Mouse (Mus musculus) small intestine, adult 2 months (tissue): ENCODE data around the gene Fanci. TPM values are rescaled to one million over a fixed set of nuclear protein-coding genes. Genes with fewer than 3 reads are reported as not detected.

Experiments
- H3K27ac ChIP-seq: fragments of 200-500 bp; 2 replicates; pipeline ENCODE4 v1.5.1; 2012; ENCODE audit warnings: low read depth, low read length, control low read depth, inconsistent platforms; ENCODE audit not compliant: insufficient read depth
- H3K27me3 ChIP-seq: fragments of 200-500 bp; 2 replicates; pipeline ENCODE4 v1.6.1; 2012; ENCODE audit warnings: mild to moderate bottlenecking, moderate library complexity, low read length, inconsistent platforms; ENCODE audit not compliant: control insufficient read depth, insufficient read depth
- H3K36me3 ChIP-seq: fragments of 200-500 bp; 2 replicates; pipeline ENCODE4 v1.6.1; 2012; ENCODE audit warnings: mild to moderate bottlenecking, low read length, control low read depth, inconsistent platforms; ENCODE audit not compliant: control insufficient read depth, insufficient read depth
- H3K4me1 ChIP-seq: fragments of 200-500 bp; 2 replicates; pipeline ENCODE4 v1.6.1; 2012; ENCODE audit warnings: low read length, inconsistent platforms, mixed read lengths; ENCODE audit not compliant: control insufficient read depth, insufficient read depth, insufficient read length
- H3K4me3 ChIP-seq: fragments of 200-500 bp; 2 replicates; pipeline ENCODE4 v1.5.1; 2012; ENCODE audit warnings: low read depth, mild to moderate bottlenecking, control low read depth, inconsistent platforms, low read length, moderate library complexity
- CTCF ChIP-seq: fragments of 200-500 bp; IDR thresholded peaks from 2 replicates; pipeline ENCODE4 v1.5.1; 2012; ENCODE audit warnings: low read depth, mild to moderate bottlenecking, control low read depth, inconsistent platforms, low read length, moderate library complexity, mixed read lengths; ENCODE audit not compliant: insufficient replicate concordance, insufficient read length; ENCODE audit errors: extremely low read depth
- POLR2A ChIP-seq: fragments of 200-500 bp; IDR thresholded peaks from 2 replicates; pipeline ENCODE4 v1.6.1; 2012; ENCODE audit warnings: low read depth, mild to moderate bottlenecking, control low read depth, inconsistent platforms, low read length, moderate library complexity
- WGBS: fragments of 180-500 bp; shearing (Covaris S2); methylation state at CpG from one replicate; pipeline ENCODE4 v1.1.7; 2018; 5-methylcytosine and 5-hydroxymethylcytosine counted together
- polyA plus RNA-seq: library from polyadenylated mRNA; depleted of rRNA; stranded (reverse); fragments of >200 nt; gene quantifications from 2 replicates; pipeline ENCODE4 v1.2.3, GENCODE M21; 2012; rRNA removed

Fanci gene
- 0.80 and 1.8 TPM in 2 replicates for polyA plus RNA-seq

GRCm38 (mm10) chr7:79391883-79392649, at the start of gene Fanci:
Gene Fanci, plus strand, starts transcription at chr7:79391929.
- Histone ChIP-seq H3K27ac (no peak within 1 kb of the TSS), H3K36me3 (no peaks in the 10 kb centered on the region), H3K4me3 (peak within 1 kb of the TSS; percentile 89), H3K4me1 (peaks cover 4% of the 10 kb centered on the region; the same call in 1 of the 2 replicates), H3K27me3 (no peaks in the 10 kb centered on the region)
- TF ChIP-seq CTCF (no peak), POLR2A (no peak)
- under 1% methylated on average over 44 of the region's 44 CpGs for WGBS

- TF ChIP-seq CTCF = peak; percentile 46; the same call in 1 of the 2 replicates
- TF ChIP-seq POLR2A = no peak
- H3K27me3 ChIP-seq = no peaks in the 10 kb centered on the region
- no peak overlapping the region for H3K27ac ChIP-seq
- no peaks in the 10 kb centered on the region for H3K4me1 ChIP-seq
- peaks cover 52% of the 10 kb centered on the region for H3K36me3 ChIP-seq
- no peak overlapping the region for H3K4me3 ChIP-seq
- WGBS = 57% methylated on average over 4 of the region's 4 CpGs
Measured at GRCm38 (mm10) chr7:79345902-79346301, 45.8 kb upstream of the Fanci start.

- Histone ChIP-seq H3K4me1 (no peaks in the 10 kb centered on the region), H3K27me3 (no peaks in the 10 kb centered on the region), H3K36me3 (peaks cover 58% of the 10 kb centered on the region), H3K27ac (no peak overlapping the region), H3K4me3 (no peak overlapping the region)
- no peak for TF ChIP-seq POLR2A
- TF ChIP-seq CTCF = no peak
- WGBS = 78% methylated on average over 8 of the region's 8 CpGs
Measured at GRCm38 (mm10) chr7:79346555-79347075, 45.1 kb upstream of the Fanci start.

- H3K36me3 ChIP-seq = peaks cover 64% of the 10 kb centered on the region
- TF ChIP-seq CTCF (0 out of 2 replicates have a peak, but pooled peaks have one; percentile 4), POLR2A (no peak)
- H3K4me3 ChIP-seq = no peak overlapping the region
- no peaks in the 10 kb centered on the region for H3K4me1 ChIP-seq
- H3K27me3 ChIP-seq = no peaks in the 10 kb centered on the region
- no peak overlapping the region for H3K27ac ChIP-seq
- 86% methylated on average over 13 of the region's 13 CpGs for WGBS
Measured at GRCm38 (mm10) chr7:79347108-79347813, 44.5 kb upstream of the Fanci start.

- Histone ChIP-seq H3K27ac (no peak overlapping the region), H3K4me1 (no peaks in the 10 kb centered on the region), H3K27me3 (no peaks in the 10 kb centered on the region), H3K36me3 (peaks cover 65% of the 10 kb centered on the region), H3K4me3 (no peak overlapping the region)
- TF ChIP-seq CTCF (no peak), POLR2A (no peak)
- WGBS = 94% methylated on average over 8 of the region's 8 CpGs
Measured at GRCm38 (mm10) chr7:79348816-79349215, 42.9 kb upstream of the Fanci start.

- H3K27ac ChIP-seq = no peak overlapping the region
- H3K4me1 ChIP-seq = no peaks in the 10 kb centered on the region
- no peaks in the 10 kb centered on the region for H3K27me3 ChIP-seq
- WGBS = 49% methylated on average over 12 of the region's 12 CpGs
- H3K4me3 ChIP-seq = no peak overlapping the region
- TF ChIP-seq CTCF (peak; percentile 61; the same call in 1 of the 2 replicates), POLR2A (no peak)
- H3K36me3 ChIP-seq = peaks cover 72% of the 10 kb centered on the region
Measured at GRCm38 (mm10) chr7:79349738-79350386, 41.9 kb upstream of the Fanci start.
